Mouse (Mus musculus) lung, postnatal 0 days (tissue): ENCODE measurements around the gene Ppil1.

Experiments
- CTCF ChIP-seq: IDR thresholded peaks from 2 replicates; pipeline ENCODE4 v1.5.1; 2016; ENCODE audit warnings: antibody characterized with exemption, mild to moderate bottlenecking
- EP300 ChIP-seq: IDR thresholded peaks from 2 replicates; pipeline ENCODE4 v1.6.1; 2016; ENCODE audit warnings: antibody characterized with exemption, mild to moderate bottlenecking, control low read depth

DNA sequence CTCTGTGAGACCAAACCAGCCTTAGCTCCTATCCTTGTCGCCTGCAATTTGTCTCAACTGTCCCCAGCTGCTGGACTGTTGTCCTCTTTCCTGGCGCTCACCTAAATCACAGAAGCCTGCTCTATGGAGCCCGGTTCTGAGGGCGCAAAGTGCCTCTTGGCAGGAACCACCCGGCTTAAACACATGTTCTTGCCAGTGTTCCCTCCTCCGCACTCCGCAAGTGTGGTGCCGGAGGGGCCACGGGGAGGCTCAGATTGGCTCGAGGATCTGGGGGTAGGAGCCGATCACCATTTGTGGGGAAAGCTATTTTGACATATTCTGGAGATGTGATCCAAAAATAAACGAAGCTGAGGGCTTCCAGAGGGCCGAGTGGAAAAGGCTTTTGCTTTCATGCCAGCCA lies 16.1 kb downstream of the Ppil1 start:
- TF ChIP-seq CTCF (no peak), EP300 (no peak)
